Mouse (Mus musculus): ENCODE measurements at regions not wholly inside any gene's neighbourhood (a gene's known extent, or its start where the extent isn't known, plus 50 kb on each side); places are given as distances from the start of the nearest gene placed in this dataset.

- ATAC-seq (ENCODE audit: insufficient number of reproducible peaks, insufficient read depth, low FRiP score, low read depth): no peak
- 58% methylated on average over 2 of the region's 2 CpGs for WGBS
These were observed 333.2 kb upstream of the Mctp2 start for GRCm38 (mm10) chr7:72639566-72639965.

GRCm38 (mm10) chr7:72675018-72675417, 368.6 kb upstream of the Mctp2 start:
- no peak overlapping the region for H3K4me2 ChIP-seq (ENCODE audit: low read length)
- H3K4me3 ChIP-seq (ENCODE audit: control insufficient read depth in 1 of 2, insufficient read depth in 1 of 2, low read depth in 1 of 2, low read length in 2 of 2): no peak overlapping the region
- WGBS: 82% methylated on average over 6 of the region's 6 CpGs
- no peaks in the 10 kb centered on the region for H3K9me3 ChIP-seq (ENCODE audit: control insufficient read depth, low read length)
- H3K27ac ChIP-seq (replicated peaks in 1 of 2; ENCODE audit: control insufficient read depth in 1 of 2, insufficient read depth in 1 of 2, low read depth in 2 of 2, low read length in 2 of 2): no peak overlapping the region
- no peak overlapping the region for H3K9ac ChIP-seq (ENCODE audit: low read length)
- no peaks in the 10 kb centered on the region for H3K4me1 ChIP-seq (ENCODE audit: control insufficient read depth in 2 of 2, insufficient read depth in 2 of 2, low read length in 2 of 2)
- no peaks in the 10 kb centered on the region for H3K27me3 ChIP-seq (ENCODE audit: control insufficient read depth, insufficient read depth, low read length)
- no peaks in the 10 kb centered on the region for H3K36me3 ChIP-seq (ENCODE audit: control insufficient read depth, insufficient read depth, low read length)
- no peak for ATAC-seq (ENCODE audit: insufficient number of reproducible peaks, insufficient read depth, low FRiP score, low read depth)

More at GRCm38 (mm10) chr7:72639566-72639965, 333.2 kb upstream of the Mctp2 start:
- Histone ChIP-seq H3K36me3 (ENCODE audit: control insufficient read depth, insufficient read depth, low read length) (no peaks in the 10 kb centered on the region), H3K4me2 (ENCODE audit: low read length) (no peak overlapping the region), H3K9me3 (ENCODE audit: control insufficient read depth, low read length) (no peaks in the 10 kb centered on the region), H3K4me3 (ENCODE audit: control insufficient read depth in 1 of 2, insufficient read depth in 1 of 2, low read depth in 1 of 2, low read length in 2 of 2) (no peak overlapping the region), H3K4me1 (ENCODE audit: control insufficient read depth in 2 of 2, insufficient read depth in 2 of 2, low read length in 2 of 2) (no peaks in the 10 kb centered on the region), H3K27me3 (ENCODE audit: control insufficient read depth, insufficient read depth, low read length) (no peaks in the 10 kb centered on the region), H3K9ac (ENCODE audit: low read length) (no peak overlapping the region), H3K27ac (replicated peaks in 1 of 2; ENCODE audit: control insufficient read depth in 1 of 2, insufficient read depth in 1 of 2, low read depth in 2 of 2, low read length in 2 of 2) (no peak overlapping the region)

GRCm38 (mm10) chr7:72685803-72686202, 379.4 kb upstream of the Mctp2 start:
- Histone ChIP-seq H3K9me3 (ENCODE audit: control insufficient read depth, low read length) (no peaks in the 10 kb centered on the region), H3K9ac (ENCODE audit: low read length) (no peak overlapping the region), H3K4me1 (ENCODE audit: control insufficient read depth in 2 of 2, insufficient read depth in 2 of 2, low read length in 2 of 2) (no peaks in the 10 kb centered on the region), H3K4me2 (ENCODE audit: low read length) (no peak overlapping the region), H3K27ac (replicated peaks in 1 of 2; ENCODE audit: control insufficient read depth in 1 of 2, insufficient read depth in 1 of 2, low read depth in 2 of 2, low read length in 2 of 2) (no peak overlapping the region), H3K27me3 (ENCODE audit: control insufficient read depth, insufficient read depth, low read length) (no peaks in the 10 kb centered on the region), H3K36me3 (ENCODE audit: control insufficient read depth, insufficient read depth, low read length) (no peaks in the 10 kb centered on the region), H3K4me3 (ENCODE audit: control insufficient read depth in 1 of 2, insufficient read depth in 1 of 2, low read depth in 1 of 2, low read length in 2 of 2) (no peak overlapping the region)
- no peak for ATAC-seq (ENCODE audit: insufficient number of reproducible peaks, insufficient read depth, low FRiP score, low read depth)
- WGBS: 49% methylated on average over 2 of the region's 2 CpGs

GRCm38 (mm10) chr7:72687356-72687755, 380.9 kb upstream of the Mctp2 start:
- no peaks in the 10 kb centered on the region for H3K36me3 ChIP-seq (ENCODE audit: control insufficient read depth, insufficient read depth, low read length)
- no peak overlapping the region for H3K4me2 ChIP-seq (ENCODE audit: low read length)
- WGBS: 60% methylated on average over 4 of the region's 4 CpGs
- H3K4me3 ChIP-seq (ENCODE audit: control insufficient read depth in 1 of 2, insufficient read depth in 1 of 2, low read depth in 1 of 2, low read length in 2 of 2): no peak overlapping the region
- no peak overlapping the region for H3K27ac ChIP-seq (replicated peaks in 1 of 2; ENCODE audit: control insufficient read depth in 1 of 2, insufficient read depth in 1 of 2, low read depth in 2 of 2, low read length in 2 of 2)
- no peaks in the 10 kb centered on the region for H3K27me3 ChIP-seq (ENCODE audit: control insufficient read depth, insufficient read depth, low read length)
- no peaks in the 10 kb centered on the region for H3K9me3 ChIP-seq (ENCODE audit: control insufficient read depth, low read length)
- no peaks in the 10 kb centered on the region for H3K4me1 ChIP-seq (ENCODE audit: control insufficient read depth in 2 of 2, insufficient read depth in 2 of 2, low read length in 2 of 2)
- no peak for ATAC-seq (ENCODE audit: insufficient number of reproducible peaks, insufficient read depth, low FRiP score, low read depth)
- no peak overlapping the region for H3K9ac ChIP-seq (ENCODE audit: low read length)

DNA sequence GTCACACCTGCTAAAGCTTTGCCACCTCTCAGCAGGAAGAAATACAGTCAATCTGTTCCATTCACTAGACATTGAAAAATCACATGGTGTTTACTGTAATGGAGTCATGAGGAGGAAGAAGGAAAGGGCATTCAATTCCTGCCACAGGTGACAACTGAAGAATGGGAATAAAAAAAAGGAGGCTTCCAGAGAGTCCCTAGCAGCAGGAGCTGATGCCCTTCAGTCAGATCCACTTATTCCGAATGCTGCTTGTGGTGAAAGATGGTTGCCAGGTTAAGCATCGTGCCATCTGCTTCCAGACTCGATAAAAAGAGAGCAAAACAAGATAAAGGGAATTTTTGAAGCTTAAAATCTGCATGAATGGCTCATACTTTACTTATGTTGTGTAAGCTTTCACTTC, 385.0 kb upstream of the Mctp2 start:
- 51% methylated on average over 3 of the region's 3 CpGs for WGBS
- no peaks in the 10 kb centered on the region for H3K27me3 ChIP-seq (ENCODE audit: control insufficient read depth, insufficient read depth, low read length)
- H3K4me3 ChIP-seq (ENCODE audit: control insufficient read depth in 1 of 2, insufficient read depth in 1 of 2, low read depth in 1 of 2, low read length in 2 of 2): no peak overlapping the region
- no peaks in the 10 kb centered on the region for H3K9me3 ChIP-seq (ENCODE audit: control insufficient read depth, low read length)
- no peak overlapping the region for H3K27ac ChIP-seq (replicated peaks in 1 of 2; ENCODE audit: control insufficient read depth in 1 of 2, insufficient read depth in 1 of 2, low read depth in 2 of 2, low read length in 2 of 2)
- H3K4me2 ChIP-seq (ENCODE audit: low read length): no peak overlapping the region
- no peak overlapping the region for H3K9ac ChIP-seq (ENCODE audit: low read length)
- ATAC-seq (ENCODE audit: insufficient number of reproducible peaks, insufficient read depth, low FRiP score, low read depth): no peak
- no peaks in the 10 kb centered on the region for H3K36me3 ChIP-seq (ENCODE audit: control insufficient read depth, insufficient read depth, low read length)
- no peaks in the 10 kb centered on the region for H3K4me1 ChIP-seq (ENCODE audit: control insufficient read depth in 2 of 2, insufficient read depth in 2 of 2, low read length in 2 of 2)

GRCm38 (mm10) chr7:72691859-72692258, 385.5 kb upstream of the Mctp2 start:
- no peak overlapping the region for H3K27ac ChIP-seq (replicated peaks in 1 of 2; ENCODE audit: control insufficient read depth in 1 of 2, insufficient read depth in 1 of 2, low read depth in 2 of 2, low read length in 2 of 2)
- H3K36me3 ChIP-seq (ENCODE audit: control insufficient read depth, insufficient read depth, low read length): no peaks in the 10 kb centered on the region
- H3K4me1 ChIP-seq (ENCODE audit: control insufficient read depth in 2 of 2, insufficient read depth in 2 of 2, low read length in 2 of 2): no peaks in the 10 kb centered on the region
- no peaks in the 10 kb centered on the region for H3K9me3 ChIP-seq (ENCODE audit: control insufficient read depth, low read length)
- H3K9ac ChIP-seq (ENCODE audit: low read length): no peak overlapping the region
- H3K27me3 ChIP-seq (ENCODE audit: control insufficient read depth, insufficient read depth, low read length): no peaks in the 10 kb centered on the region
- ATAC-seq (ENCODE audit: insufficient number of reproducible peaks, insufficient read depth, low FRiP score, low read depth): no peak
- WGBS: 68% methylated on average over 9 of the region's 9 CpGs
- no peak overlapping the region for H3K4me2 ChIP-seq (ENCODE audit: low read length)
- H3K4me3 ChIP-seq (ENCODE audit: control insufficient read depth in 1 of 2, insufficient read depth in 1 of 2, low read depth in 1 of 2, low read length in 2 of 2): no peak overlapping the region

DNA sequence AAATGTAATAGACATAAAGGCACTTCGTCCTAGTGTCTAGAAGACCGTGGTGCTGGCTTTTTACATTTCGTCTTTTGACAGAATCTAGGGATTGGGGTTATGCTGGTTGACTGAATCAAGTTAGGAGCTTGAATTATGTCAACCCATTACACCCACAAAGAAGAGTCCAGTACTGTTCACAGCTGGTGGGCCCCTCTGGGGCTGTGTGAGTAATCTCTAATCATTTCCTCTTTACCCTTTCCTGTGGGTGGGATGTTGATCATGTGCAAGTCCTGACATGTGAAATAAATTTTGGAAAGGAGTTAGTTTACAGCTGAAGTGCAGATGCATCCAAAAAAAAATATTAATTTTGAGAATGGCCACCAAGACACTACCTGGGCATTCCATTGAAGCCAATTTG, 390.3 kb upstream of the Mctp2 start:
- no peak for ATAC-seq (ENCODE audit: insufficient number of reproducible peaks, insufficient read depth, low FRiP score, low read depth)
- Histone ChIP-seq H3K36me3 (ENCODE audit: control insufficient read depth, insufficient read depth, low read length) (no peaks in the 10 kb centered on the region), H3K9ac (ENCODE audit: low read length) (no peak overlapping the region), H3K27me3 (ENCODE audit: control insufficient read depth, insufficient read depth, low read length) (no peaks in the 10 kb centered on the region), H3K4me2 (ENCODE audit: low read length) (no peak overlapping the region), H3K27ac (replicated peaks in 1 of 2; ENCODE audit: control insufficient read depth in 1 of 2, insufficient read depth in 1 of 2, low read depth in 2 of 2, low read length in 2 of 2) (no peak overlapping the region), H3K4me3 (ENCODE audit: control insufficient read depth in 1 of 2, insufficient read depth in 1 of 2, low read depth in 1 of 2, low read length in 2 of 2) (no peak overlapping the region), H3K9me3 (ENCODE audit: control insufficient read depth, low read length) (no peaks in the 10 kb centered on the region), H3K4me1 (ENCODE audit: control insufficient read depth in 2 of 2, insufficient read depth in 2 of 2, low read length in 2 of 2) (no peaks in the 10 kb centered on the region)
- WGBS: 76% methylated on average over 3 of the region's 3 CpGs

DNA sequence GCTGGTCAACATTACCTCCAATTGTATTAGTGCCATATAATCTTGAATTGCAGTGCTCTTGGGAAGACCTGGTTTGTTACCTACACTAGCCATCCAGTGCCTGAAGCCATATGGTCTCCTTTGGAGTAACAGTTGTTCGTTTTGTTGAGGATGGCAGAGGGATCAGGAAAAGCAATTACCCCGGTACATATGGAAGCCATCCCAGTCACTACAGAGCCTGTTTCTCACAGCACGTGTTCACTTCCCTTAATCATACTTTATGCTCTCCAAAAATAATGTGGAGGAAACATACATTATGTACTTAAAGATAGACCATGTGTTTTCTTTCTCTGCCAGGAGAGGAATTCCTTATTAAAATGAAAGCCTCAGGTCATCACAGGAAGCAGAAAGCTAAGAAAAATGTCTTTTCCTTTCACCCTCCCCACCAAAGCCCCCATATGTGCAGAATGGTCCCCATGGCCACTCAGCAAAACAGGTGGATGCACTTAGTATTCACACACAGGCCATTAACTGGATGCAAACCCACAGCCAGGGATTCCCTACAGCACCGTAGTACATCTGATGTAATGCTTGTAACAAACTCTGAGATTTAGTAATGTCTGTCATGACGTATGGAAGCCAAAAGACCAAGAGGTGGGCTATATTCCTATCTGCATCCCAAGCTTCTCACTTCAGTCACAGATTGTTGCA, 397.4 kb upstream of the Mctp2 start:
- Histone ChIP-seq H3K27ac (replicated peaks in 1 of 2; ENCODE audit: control insufficient read depth in 1 of 2, insufficient read depth in 1 of 2, low read depth in 2 of 2, low read length in 2 of 2) (no peak overlapping the region), H3K4me3 (ENCODE audit: control insufficient read depth in 1 of 2, insufficient read depth in 1 of 2, low read depth in 1 of 2, low read length in 2 of 2) (no peak overlapping the region), H3K4me1 (ENCODE audit: control insufficient read depth in 2 of 2, insufficient read depth in 2 of 2, low read length in 2 of 2) (no peaks in the 10 kb centered on the region), H3K36me3 (ENCODE audit: control insufficient read depth, insufficient read depth, low read length) (no peaks in the 10 kb centered on the region), H3K9ac (ENCODE audit: low read length) (no peak overlapping the region), H3K9me3 (ENCODE audit: control insufficient read depth, low read length) (no peaks in the 10 kb centered on the region), H3K27me3 (ENCODE audit: control insufficient read depth, insufficient read depth, low read length) (no peaks in the 10 kb centered on the region), H3K4me2 (ENCODE audit: low read length) (no peak overlapping the region)
- no peak for ATAC-seq (ENCODE audit: insufficient number of reproducible peaks, insufficient read depth, low FRiP score, low read depth)
- WGBS: 71% methylated on average over 5 of the region's 5 CpGs

Measured in heart, embryonic 14.5 days (tissue).